Mouse (Mus musculus) heart, embryonic 11.5 days (tissue): ENCODE data around the gene Grin2b. TPM values are rescaled to one million over a fixed set of nuclear protein-coding genes. Genes with fewer than 3 reads are reported as not detected.
"Not testable (repeated sequence)": the region's sequence is repeated elsewhere in the genome, so short reads cannot be mapped to it uniquely, and the experiment has no call there.

Source experiments
- ATAC-seq: fragments of 200-750 bp; cut with Nextera tagmentation; replicated peaks from 2 replicates; pipeline ENCODE4 v1.8.0; 2017; ENCODE audit warnings: moderate library complexity; ENCODE audit not compliant: insufficient number of reproducible peaks, low FRiP score, low TSS enrichment
- H3K27ac ChIP-seq: fragments of 300-500 bp; sonication (generic); 2 replicates; pipeline ENCODE4 v1.5.1; 2014; ENCODE audit warnings: mild to moderate bottlenecking, low read depth, low read length
- H3K27me3 ChIP-seq: fragments of 300-500 bp; sonication (generic); 2 replicates; pipeline ENCODE4 v1.6.1; 2014; ENCODE audit warnings: mild to moderate bottlenecking, low read length, mixed read lengths; ENCODE audit not compliant: control insufficient read depth, insufficient read depth
- H3K36me3 ChIP-seq: fragments of 300-500 bp; sonication (generic); 2 replicates; pipeline ENCODE4 v1.6.1; 2014; ENCODE audit warnings: mild to moderate bottlenecking, low read length, moderate library complexity, mixed read lengths; ENCODE audit not compliant: control insufficient read depth, insufficient read depth
- H3K4me1 ChIP-seq: fragments of 300-500 bp; sonication (generic); 2 replicates; pipeline ENCODE4 v1.6.1; 2014; ENCODE audit warnings: low read length; ENCODE audit not compliant: control insufficient read depth, insufficient read depth
- H3K4me2 ChIP-seq: fragments of 300-500 bp; sonication (generic); 2 replicates; pipeline ENCODE4 v1.6.1; 2014; ENCODE audit warnings: mild to moderate bottlenecking, moderate library complexity
- H3K4me3 ChIP-seq: fragments of 300-500 bp; sonication (generic); 2 replicates; pipeline ENCODE4 v1.5.1; 2014; ENCODE audit warnings: low read depth, low read length
- H3K9ac ChIP-seq: fragments of 300-500 bp; sonication (generic); 2 replicates; pipeline ENCODE4 v1.6.1; 2014; ENCODE audit warnings: mild to moderate bottlenecking, low read depth, low read length, moderate library complexity
- H3K9me3 ChIP-seq: fragments of 300-500 bp; sonication (generic); replicated peaks from 2 replicates; pipeline ENCODE4 v1.6.1; 2016; ENCODE audit warnings: low read length; ENCODE audit not compliant: control insufficient read depth
- WGBS: fragments of 180-500 bp; shearing (Covaris S2); extraction: QIAGEN DNeasy Blood & Tissue Kit; methylation state at CpG from one replicate; pipeline ENCODE4 v1.1.7; 2014; ENCODE audit not compliant: insufficient replicate concordance; 5-methylcytosine and 5-hydroxymethylcytosine counted together
- polyA plus RNA-seq: library from polyadenylated mRNA; unstranded; fragments of >200 nt; fragmentation: Nextera tagmentation; extraction: Ambion mirVana; gene quantifications from 2 replicates; pipeline ENCODE4 v1.2.1, GENCODE M21; 2014

The Grin2b gene
- polyA plus RNA-seq, 1 experiment from 2014 or later, result 0.04 TPM

DNA sequence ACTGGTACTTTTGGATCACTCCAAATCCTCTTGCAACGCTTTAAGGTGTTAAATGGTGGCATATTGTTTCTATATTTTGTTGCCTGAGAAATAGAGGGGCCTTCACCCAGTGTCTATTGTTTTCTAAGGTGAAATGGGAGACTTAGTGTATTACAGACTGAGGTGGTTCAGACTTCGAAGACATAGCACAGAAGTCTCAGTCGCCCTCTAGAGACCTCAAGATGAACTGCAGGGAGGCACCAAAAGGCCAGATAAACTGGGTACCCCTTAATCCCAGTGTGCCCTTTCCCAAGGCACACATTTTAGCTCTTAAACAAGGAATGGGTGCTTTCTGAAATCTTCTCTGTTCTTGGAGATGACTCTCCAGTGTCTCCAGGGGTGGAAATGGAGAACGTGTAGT is 345.4 kb downstream of the Grin2b start:
- Histone ChIP-seq H3K4me3 (no peak overlapping the region), H3K27ac (no peak overlapping the region), H3K36me3 (no peaks in the 10 kb centered on the region), H3K4me2 (no peak overlapping the region), H3K4me1 (no peaks in the 10 kb centered on the region), H3K9me3 (no peaks in the 10 kb centered on the region), H3K27me3 (no peaks in the 10 kb centered on the region), H3K9ac (no peak overlapping the region)
- no peak for ATAC-seq
- WGBS, result 18% methylated on average over 4 of the region's 4 CpGs

DNA sequence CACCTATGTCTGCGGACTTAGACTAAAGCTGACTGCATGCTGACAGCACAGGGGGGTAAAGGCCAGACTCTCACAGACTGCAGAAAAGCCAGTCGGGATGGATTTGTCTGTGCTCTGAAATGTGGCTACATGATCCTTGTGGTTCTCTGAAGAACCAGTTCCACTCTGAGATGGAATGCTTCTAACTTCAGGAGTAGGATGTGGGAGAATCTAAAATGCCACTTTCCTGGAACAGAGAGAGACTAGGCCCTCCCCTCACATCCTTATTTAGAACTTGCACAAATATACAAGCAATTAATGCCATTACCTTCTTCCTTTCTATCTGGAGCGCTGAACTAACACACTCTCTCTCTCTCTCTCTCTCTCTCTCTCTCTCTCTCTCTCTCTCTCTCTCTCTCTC is 346.0 kb downstream of the Grin2b start:
- no peak for ATAC-seq
- no peak overlapping the region for H3K27ac ChIP-seq
- no peak overlapping the region for H3K4me3 ChIP-seq
- H3K4me1 ChIP-seq, result no peaks in the 10 kb centered on the region
- no peak overlapping the region for H3K4me2 ChIP-seq
- H3K27me3 ChIP-seq, result no peaks in the 10 kb centered on the region
- no peaks in the 10 kb centered on the region for H3K9me3 ChIP-seq
- H3K9ac ChIP-seq, result no peak overlapping the region
- H3K36me3 ChIP-seq, result no peaks in the 10 kb centered on the region
- 75% methylated on average over 3 of the region's 3 CpGs for WGBS

DNA sequence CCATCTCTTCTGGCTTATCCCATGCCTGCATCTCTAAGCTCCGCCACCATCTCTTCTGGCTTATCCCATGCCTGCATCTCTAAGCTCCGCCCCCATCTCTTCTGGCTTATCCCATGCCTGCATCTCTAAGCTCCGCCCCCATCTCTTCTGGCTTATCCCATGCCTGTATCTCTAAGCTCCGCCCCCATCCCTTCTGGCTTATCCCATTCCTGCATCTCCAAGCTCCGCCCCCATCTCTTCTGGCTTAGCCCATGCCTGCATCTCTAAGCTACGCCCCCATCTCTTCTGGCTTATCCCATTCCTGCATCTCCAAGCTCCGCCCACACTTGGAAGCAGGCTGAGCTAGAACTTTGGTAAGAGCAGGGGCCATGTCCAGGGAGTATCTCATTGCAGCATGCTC is 346.5 kb downstream of the Grin2b start:
- not testable (repeated sequence) for H3K4me1 ChIP-seq, H3K36me3 ChIP-seq, H3K27me3 ChIP-seq, H3K4me2 ChIP-seq, H3K9me3 ChIP-seq, ATAC-seq, H3K4me3 ChIP-seq, H3K27ac ChIP-seq, H3K9ac ChIP-seq
- WGBS, result 89% methylated on average over 7 of the region's 7 CpGs

DNA sequence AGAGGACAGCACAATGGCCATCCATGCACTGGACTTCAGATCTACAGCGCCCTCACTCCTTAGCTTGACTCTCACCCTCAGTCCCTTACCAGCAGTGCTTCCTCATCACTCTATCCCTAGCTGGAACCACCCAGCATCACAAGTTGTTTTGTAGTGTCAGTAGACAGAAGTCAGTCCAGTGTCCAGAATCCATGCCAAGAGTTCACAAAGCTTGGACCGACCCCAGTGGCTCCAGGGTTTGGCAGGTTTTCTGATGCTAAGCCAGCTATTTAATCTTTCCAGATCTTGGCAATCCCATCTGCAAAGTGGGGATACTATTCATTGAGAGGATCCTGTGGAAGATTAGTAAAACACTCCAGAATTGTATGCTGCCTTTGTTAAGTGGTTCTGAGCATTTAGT is 355.9 kb downstream of the Grin2b start:
- Histone ChIP-seq H3K4me1 (no peaks in the 10 kb centered on the region), H3K9ac (no peak overlapping the region), H3K4me3 (no peak overlapping the region), H3K27ac (no peak overlapping the region), H3K36me3 (no peaks in the 10 kb centered on the region), H3K4me2 (no peak overlapping the region), H3K9me3 (no peaks in the 10 kb centered on the region), H3K27me3 (no peaks in the 10 kb centered on the region)
- 80% methylated on average over 2 of the region's 2 CpGs for WGBS
- ATAC-seq, result no peak

DNA sequence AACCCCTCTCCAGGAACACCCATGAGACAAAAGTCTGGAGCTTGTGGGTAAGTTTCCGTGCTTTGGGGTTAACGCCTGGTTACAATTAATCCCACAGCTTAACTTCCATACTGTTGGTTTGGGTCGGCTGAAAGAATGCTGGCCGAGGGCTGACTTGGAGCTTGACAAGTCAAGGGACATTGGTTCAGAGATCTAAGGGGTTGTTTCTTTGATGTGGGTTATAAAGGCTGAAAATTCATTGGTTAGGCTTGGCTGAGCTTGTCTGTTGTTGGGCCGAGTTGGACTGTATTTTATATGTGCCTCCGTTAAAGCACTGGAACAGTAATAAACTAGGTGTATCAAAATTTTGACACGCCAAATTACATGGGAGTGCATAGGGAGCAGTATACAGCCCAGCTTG is 359.6 kb downstream of the Grin2b start:
- Histone ChIP-seq H3K36me3 (no peaks in the 10 kb centered on the region), H3K9me3 (no peaks in the 10 kb centered on the region), H3K27ac (no peak overlapping the region), H3K4me1 (no peaks in the 10 kb centered on the region), H3K9ac (no peak overlapping the region), H3K4me3 (no peak overlapping the region), H3K4me2 (no peak overlapping the region), H3K27me3 (no peaks in the 10 kb centered on the region)
- ATAC-seq, result no peak
- WGBS, result 85% methylated on average over 7 of the region's 7 CpGs

DNA sequence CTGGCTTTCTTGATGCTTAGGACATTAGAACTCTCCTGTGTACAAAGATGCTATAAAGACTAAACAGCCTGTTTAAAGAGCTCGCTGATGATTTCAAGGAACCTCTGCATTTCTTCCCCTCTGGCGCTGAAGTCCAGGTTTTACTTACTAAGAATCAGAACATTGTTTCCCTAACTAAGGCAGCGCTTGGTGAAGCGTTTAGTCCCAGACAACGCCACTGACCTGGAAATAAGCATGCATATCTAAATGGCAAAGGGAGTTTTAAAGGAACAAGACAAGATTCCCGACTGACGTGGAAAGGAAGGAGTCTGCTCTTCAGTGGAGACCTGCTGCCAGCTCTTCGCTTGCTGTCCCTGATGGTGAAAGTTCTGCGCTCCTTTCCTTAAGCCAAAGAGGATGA is 367.9 kb downstream of the Grin2b start:
- Histone ChIP-seq H3K4me2 (no peak overlapping the region), H3K4me1 (no peaks in the 10 kb centered on the region), H3K27me3 (no peaks in the 10 kb centered on the region), H3K36me3 (no peaks in the 10 kb centered on the region), H3K9me3 (no peaks in the 10 kb centered on the region), H3K4me3 (no peak overlapping the region), H3K27ac (no peak overlapping the region), H3K9ac (no peak overlapping the region)
- ATAC-seq, result no peak
- 81% methylated on average over 9 of the region's 9 CpGs for WGBS

DNA sequence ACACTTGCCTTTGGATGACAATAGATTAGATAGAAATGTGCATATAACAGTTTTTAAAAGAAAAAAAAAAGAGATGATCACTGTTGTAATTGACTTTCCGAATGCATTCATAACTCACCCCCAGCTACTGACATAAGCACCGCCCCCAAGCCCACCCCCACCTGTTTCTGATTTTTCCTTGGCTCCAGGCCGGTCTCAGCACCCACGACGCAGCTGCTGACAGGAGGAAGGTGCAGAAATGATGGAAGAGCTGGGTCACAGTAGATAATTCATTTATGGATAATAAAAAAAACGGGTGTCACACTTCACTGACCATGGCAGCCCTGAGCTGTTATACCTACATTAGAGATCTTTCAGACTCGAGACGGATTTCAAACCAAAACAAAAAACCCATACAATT is 373.4 kb downstream of the Grin2b start:
- WGBS, result 72% methylated on average over 8 of the region's 8 CpGs
- ATAC-seq, result no peak
- Histone ChIP-seq H3K4me3 (no peak overlapping the region), H3K4me2 (no peak overlapping the region), H3K36me3 (no peaks in the 10 kb centered on the region), H3K27me3 (no peaks in the 10 kb centered on the region), H3K9me3 (no peaks in the 10 kb centered on the region), H3K4me1 (no peaks in the 10 kb centered on the region), H3K9ac (no peak overlapping the region), H3K27ac (no peak overlapping the region)

DNA sequence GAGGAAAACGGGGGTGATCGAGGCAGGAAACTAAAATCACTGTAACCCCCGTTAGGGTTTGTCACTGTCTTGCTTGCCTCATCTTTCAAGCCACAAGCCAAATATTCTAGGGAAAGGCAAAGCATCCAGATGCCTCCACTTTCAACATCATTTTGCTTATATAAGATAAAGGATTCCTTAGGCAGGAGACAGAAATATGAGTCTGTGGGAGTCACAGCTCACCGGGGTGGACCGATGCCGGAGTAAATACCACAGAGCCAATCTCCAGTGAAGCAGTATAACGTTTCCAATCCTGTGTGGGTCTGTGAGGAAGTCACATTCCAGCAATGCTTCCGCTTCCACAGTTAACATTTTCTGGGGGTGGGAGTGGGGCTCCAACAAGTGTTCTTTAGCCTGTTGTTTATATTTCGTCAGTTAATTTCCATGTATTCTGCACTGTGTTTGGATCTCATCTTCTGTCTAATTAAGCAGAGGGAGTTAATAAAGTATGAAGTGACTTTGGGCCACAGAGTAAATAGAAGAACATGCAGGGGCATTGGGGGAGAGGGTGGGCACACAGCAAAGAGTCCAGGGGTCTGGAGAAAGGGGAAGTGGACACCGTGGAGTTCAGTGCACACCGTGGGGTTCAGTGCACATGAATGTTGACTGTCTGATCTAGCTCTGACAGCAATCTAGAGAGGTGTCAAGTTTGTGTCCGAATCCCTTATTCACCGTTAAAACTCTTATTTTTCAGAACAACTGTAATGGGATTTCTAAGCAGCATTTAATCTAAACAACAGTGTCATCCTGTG is 374.9 kb downstream of the Grin2b start:
- ATAC-seq, result no peak
- Histone ChIP-seq H3K9me3 (no peaks in the 10 kb centered on the region), H3K36me3 (no peaks in the 10 kb centered on the region), H3K9ac (no peak overlapping the region), H3K4me3 (no peak overlapping the region), H3K4me1 (no peaks in the 10 kb centered on the region), H3K27ac (no peak overlapping the region), H3K27me3 (no peaks in the 10 kb centered on the region), H3K4me2 (no peak overlapping the region)
- WGBS, result 64% methylated on average over 13 of the region's 13 CpGs

DNA sequence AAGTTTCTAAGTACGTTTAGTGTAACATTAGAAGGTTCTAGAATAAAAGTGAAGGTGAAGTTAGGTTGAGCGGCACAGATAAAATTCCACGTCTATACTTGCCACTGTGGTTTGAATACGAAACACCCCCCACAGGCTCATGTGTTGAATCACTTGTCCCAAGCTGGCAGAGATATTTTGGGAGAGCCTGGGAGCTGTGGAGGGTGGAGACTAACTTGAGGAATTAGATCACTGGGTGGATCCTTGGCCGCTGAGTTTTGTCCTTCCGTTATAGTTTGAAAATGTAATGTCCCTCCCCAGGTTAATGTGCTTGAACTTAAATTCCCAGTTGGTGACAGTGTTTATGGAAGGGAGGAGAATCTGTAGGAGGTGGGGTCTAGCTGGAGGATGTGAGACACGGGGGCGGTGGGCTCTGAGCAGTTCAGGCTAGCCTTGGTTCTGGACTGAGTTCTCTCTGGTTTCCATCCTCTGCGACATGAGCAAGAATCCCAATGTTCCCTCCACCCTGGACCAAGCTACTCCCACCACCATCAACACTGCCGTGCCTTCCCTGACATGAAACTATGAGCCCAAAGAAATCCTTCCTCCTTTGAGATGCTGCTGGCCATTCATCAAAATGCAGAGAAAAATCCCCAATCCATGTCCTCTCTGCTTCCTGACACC is 375.8 kb downstream of the Grin2b start:
- H3K36me3 ChIP-seq, result no peaks in the 10 kb centered on the region
- no peak overlapping the region for H3K4me2 ChIP-seq
- ATAC-seq, result no peak
- H3K27me3 ChIP-seq, result no peaks in the 10 kb centered on the region
- no peak overlapping the region for H3K9ac ChIP-seq
- H3K27ac ChIP-seq, result no peak overlapping the region
- WGBS, result 76% methylated on average over 10 of the region's 10 CpGs
- no peaks in the 10 kb centered on the region for H3K4me1 ChIP-seq
- H3K9me3 ChIP-seq, result no peaks in the 10 kb centered on the region
- no peak overlapping the region for H3K4me3 ChIP-seq
